Mouse (Mus musculus) liver, adult 2 months (tissue): Measurements from ENCODE around the gene Cep41.

Experiments used
- CTCF ChIP-seq: fragments of 200-500 bp; IDR thresholded peaks from 2 replicates; pipeline ENCODE4 v1.5.1; 2011; ENCODE audit warnings: low read depth, low read length, control low read depth
- POLR2A ChIP-seq: fragments of 200-500 bp; IDR thresholded peaks from 2 replicates; pipeline ENCODE4 v1.6.1; 2011; ENCODE audit warnings: low read length, control low read depth; ENCODE audit not compliant: insufficient read depth; ENCODE audit errors: extremely low read depth

- TF ChIP-seq CTCF (no peak), POLR2A (no peak)
Measured at GRCm38 (mm10) chr6:30697464-30697863, 3.9 kb upstream of the Cep41 start.
